Mouse (Mus musculus) stomach, embryonic 16.5 days (tissue): ENCODE data around the gene Xrcc1. TPM values are rescaled to one million over a fixed set of nuclear protein-coding genes. Genes with fewer than 3 reads are reported as not detected.

Experiments used
- ATAC-seq: fragments of 200-750 bp; cut with Nextera tagmentation; 2 replicates; pipeline ENCODE4 v1.8.0; 2017; ENCODE audit warnings: moderate number of reproducible peaks, moderate TSS enrichment; ENCODE audit not compliant: insufficient read depth, low FRiP score
- H3K27ac ChIP-seq: fragments of 300-500 bp; sonication (generic); 2 replicates; pipeline ENCODE4 v1.5.1; 2014; ENCODE audit warnings: low read length
- H3K27me3 ChIP-seq: fragments of 300-500 bp; sonication (generic); 2 replicates; pipeline ENCODE4 v1.6.1; 2014; ENCODE audit warnings: low read length, control low read depth, mixed read lengths; ENCODE audit not compliant: control insufficient read depth, insufficient read depth
- H3K36me3 ChIP-seq: fragments of 300-500 bp; sonication (generic); 2 replicates; pipeline ENCODE4 v1.6.1; 2014; ENCODE audit warnings: low read length; ENCODE audit not compliant: control insufficient read depth, insufficient read depth
- H3K4me1 ChIP-seq: fragments of 300-500 bp; sonication (generic); 2 replicates; pipeline ENCODE4 v1.6.1; 2014; ENCODE audit warnings: low read length, control low read depth, mixed read lengths; ENCODE audit not compliant: control insufficient read depth, insufficient read depth
- H3K4me2 ChIP-seq: fragments of 300-500 bp; sonication (generic); 2 replicates; pipeline ENCODE4 v1.6.1; 2014; ENCODE audit warnings: low read depth, low read length, mixed read lengths
- H3K4me3 ChIP-seq: fragments of 300-500 bp; sonication (generic); replicated peaks from 2 replicates; pipeline ENCODE4 v1.5.1; 2014; ENCODE audit warnings: mild to moderate bottlenecking, low read length
- H3K9ac ChIP-seq: fragments of 300-500 bp; sonication (generic); 2 replicates; pipeline ENCODE4 v1.6.1; 2014; ENCODE audit warnings: low read length
- H3K9me3 ChIP-seq: fragments of 300-500 bp; sonication (generic); replicated peaks from 2 replicates; pipeline ENCODE4 v1.6.1; 2016; ENCODE audit warnings: low read length, control low read depth; ENCODE audit not compliant: control insufficient read depth
- WGBS: fragments of 180-500 bp; shearing (Covaris S2); extraction: QIAGEN DNeasy Blood & Tissue Kit; methylation state at CpG from one replicate; pipeline ENCODE4 v1.1.7; 2014; 5-methylcytosine and 5-hydroxymethylcytosine counted together
- polyA plus RNA-seq: library from polyadenylated mRNA; unstranded; fragments of >200 nt; fragmentation: Nextera tagmentation; extraction: Ambion mirVana; gene quantifications from 2 replicates; pipeline ENCODE4 v1.2.1, GENCODE M21; 2015

Gene Xrcc1
- 91.4 and 114 TPM in 2 replicates for polyA plus RNA-seq

DNA sequence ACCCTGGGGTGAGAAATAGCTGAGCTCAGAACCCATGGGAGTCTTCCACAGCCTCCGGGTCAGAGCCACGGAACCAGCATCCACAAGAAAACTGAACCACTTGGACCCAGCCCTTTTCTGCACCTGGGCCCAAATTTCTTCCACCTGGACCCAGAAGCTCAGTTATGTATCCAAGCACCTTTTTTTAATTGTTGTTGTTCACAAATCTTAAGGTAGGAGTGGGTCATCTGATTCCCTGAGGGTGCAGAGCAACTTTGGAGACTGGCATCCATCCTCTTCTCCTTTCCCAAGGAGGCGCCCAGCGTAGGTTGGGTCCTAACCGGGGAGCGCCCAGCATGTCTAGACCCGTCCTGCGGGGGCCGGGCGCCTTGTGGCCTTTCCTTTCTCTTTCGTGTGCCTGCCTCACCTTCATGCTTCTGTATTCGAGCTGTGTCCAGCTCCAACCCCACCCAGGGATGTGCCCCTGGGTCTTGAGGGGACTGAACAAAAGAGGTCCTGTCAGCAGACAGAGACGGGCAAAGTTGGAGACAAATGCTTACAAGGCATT lies at the start of gene Xrcc1, which contains the start of gene Pinlyp:
Gene Xrcc1, plus strand, starts transcription at position 222 of the 547 bp plus-strand sequence.
Gene Pinlyp, minus strand, starts transcription at position 51 of the 547 bp plus-strand sequence.
- H3K4me3 ChIP-seq = peak within 1 kb of the TSS; percentile 89
- H3K27me3 ChIP-seq = no peaks in the 10 kb centered on the region
- H3K9me3 ChIP-seq = no peaks in the 10 kb centered on the region
- peak within 1 kb of the TSS; percentile 93 for H3K27ac ChIP-seq
- 0 out of 2 replicates have a peak, but pooled peaks have one; percentile 5 for ATAC-seq
- 37% methylated on average over 13 of the region's 13 CpGs for WGBS
- peaks cover 15% of the 10 kb centered on the region for H3K4me1 ChIP-seq
- peaks cover 3% of the 10 kb centered on the region; the same call in 1 of the 2 replicates for H3K36me3 ChIP-seq
- H3K9ac ChIP-seq = peak within 1 kb of the TSS; percentile 92
- H3K4me2 ChIP-seq = peak within 1 kb of the TSS; percentile 81

DNA sequence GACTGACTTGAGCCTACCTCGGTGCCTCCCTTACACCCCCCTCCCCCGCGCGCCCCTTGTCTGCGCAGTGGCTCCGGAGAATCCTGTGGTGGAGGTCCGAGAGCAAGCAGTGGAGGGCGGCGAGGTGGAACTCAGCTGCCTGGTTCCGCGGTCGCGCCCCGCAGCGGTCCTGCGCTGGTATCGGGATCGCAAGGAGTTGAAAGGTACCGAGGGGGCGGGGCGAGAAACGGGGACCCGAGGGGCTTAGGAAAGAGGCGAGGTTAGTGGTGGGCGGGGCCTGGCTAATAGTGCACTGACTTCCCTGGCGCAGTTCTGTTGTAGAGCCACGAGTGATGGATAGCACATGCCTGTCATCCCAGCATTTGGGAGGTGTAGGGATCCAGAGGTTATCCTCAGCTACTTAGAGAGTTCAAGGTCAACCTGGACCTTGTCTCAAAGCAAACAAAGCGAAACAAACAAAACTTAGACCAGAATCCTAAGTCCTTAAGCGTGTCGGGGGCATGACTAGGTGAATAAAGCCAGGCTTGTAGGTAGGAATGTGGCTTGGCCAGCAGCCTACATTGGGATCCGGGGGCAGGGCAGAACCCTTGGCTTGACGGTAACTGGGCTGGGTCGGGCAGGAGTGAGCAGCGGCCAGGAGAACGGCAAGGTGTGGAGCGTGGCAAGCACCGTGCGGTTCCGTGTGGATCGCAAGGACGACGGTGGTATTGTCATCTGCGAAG lies 46.1 kb upstream of the Xrcc1 start:
- WGBS = 9% methylated on average over 43 of the region's 43 CpGs
- Histone ChIP-seq H3K27me3 (peaks cover 22% of the 10 kb centered on the region), H3K9ac (peak overlapping the region; percentile 61), H3K9me3 (no peaks in the 10 kb centered on the region), H3K4me1 (peaks cover 12% of the 10 kb centered on the region), H3K4me2 (peak overlapping the region; percentile 58), H3K4me3 (peak overlapping the region; percentile 38), H3K36me3 (no peaks in the 10 kb centered on the region), H3K27ac (no peak overlapping the region)
- peak; percentile 41; the same call in 1 of the 2 replicates for ATAC-seq

DNA sequence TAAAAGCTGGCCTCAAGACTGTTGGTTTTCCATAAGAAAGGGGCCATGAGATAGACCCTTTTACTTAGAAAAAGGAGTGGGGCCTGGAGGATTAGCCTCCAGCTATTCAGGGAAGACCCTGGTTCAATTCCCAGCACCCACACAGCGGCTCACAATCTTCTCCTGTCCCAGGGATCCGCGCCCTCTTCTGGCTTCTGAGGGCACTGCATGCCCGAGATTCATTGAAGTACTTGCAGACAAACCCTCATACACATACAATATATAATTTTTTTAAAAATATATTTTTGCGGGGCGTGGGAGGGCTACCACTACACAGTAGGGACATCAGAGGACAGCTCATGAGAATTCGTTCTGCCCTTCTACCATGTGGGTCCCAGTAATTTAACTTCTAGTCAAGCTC lies 45.2 kb upstream of the Xrcc1 start:
- no peaks in the 10 kb centered on the region for H3K9me3 ChIP-seq
- peaks cover 20% of the 10 kb centered on the region for H3K4me1 ChIP-seq
- no peak overlapping the region for H3K9ac ChIP-seq
- H3K36me3 ChIP-seq = no peaks in the 10 kb centered on the region
- ATAC-seq = no peak
- no peak overlapping the region for H3K4me3 ChIP-seq
- WGBS = 34% methylated on average over 7 of the region's 7 CpGs
- no peak overlapping the region for H3K4me2 ChIP-seq
- H3K27ac ChIP-seq = no peak overlapping the region
- H3K27me3 ChIP-seq = peaks cover 22% of the 10 kb centered on the region

DNA sequence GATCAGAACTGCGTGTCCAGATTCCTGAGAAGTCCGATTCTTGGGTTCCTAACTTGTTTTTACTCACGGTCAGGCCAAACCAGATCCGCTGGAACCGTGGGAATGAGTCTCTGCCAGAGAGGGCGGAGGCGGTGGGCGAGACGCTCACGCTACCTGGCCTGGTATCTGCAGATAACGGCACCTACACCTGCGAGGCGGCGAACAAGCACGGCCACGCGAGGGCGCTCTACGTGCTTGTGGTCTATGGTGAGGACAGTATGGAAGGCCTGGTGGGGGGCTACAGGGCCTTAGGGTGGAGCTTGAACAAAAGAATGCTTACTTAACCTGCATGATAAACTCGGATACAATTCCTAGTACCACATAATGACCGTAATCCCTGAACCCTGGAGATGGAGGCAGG lies 44.6 kb upstream of the Xrcc1 start:
- H3K27me3 ChIP-seq = peaks cover 22% of the 10 kb centered on the region
- WGBS = 50% methylated on average over 21 of the region's 21 CpGs
- H3K9ac ChIP-seq = no peak overlapping the region
- ATAC-seq = no peak
- peaks cover 25% of the 10 kb centered on the region for H3K4me1 ChIP-seq
- H3K4me3 ChIP-seq = no peak overlapping the region
- H3K4me2 ChIP-seq = no peak overlapping the region
- no peaks in the 10 kb centered on the region for H3K9me3 ChIP-seq
- H3K36me3 ChIP-seq = no peaks in the 10 kb centered on the region
- H3K27ac ChIP-seq = no peak overlapping the region

DNA sequence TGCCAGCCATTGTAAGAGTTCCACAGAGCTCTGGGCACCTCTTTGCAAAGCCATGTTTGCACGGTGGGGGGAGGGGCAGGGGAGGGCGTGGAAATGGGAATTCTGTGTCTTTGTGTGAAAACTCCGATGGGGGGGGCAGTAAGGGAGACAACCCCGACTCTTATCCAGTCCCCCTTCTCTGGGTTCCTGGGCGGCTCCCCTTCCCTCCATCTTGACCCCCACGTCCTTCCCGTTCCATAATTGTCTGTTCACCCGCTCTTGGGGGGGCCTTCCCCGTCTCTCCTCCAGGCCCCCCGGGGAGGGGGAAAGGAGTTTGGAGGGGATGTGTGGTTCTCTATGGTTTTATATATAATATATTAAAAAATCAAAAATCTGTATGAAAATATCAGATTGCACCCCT lies 42.1 kb upstream of the Xrcc1 start:
- 14% methylated on average over 10 of the region's 10 CpGs for WGBS
- no peak for ATAC-seq

DNA sequence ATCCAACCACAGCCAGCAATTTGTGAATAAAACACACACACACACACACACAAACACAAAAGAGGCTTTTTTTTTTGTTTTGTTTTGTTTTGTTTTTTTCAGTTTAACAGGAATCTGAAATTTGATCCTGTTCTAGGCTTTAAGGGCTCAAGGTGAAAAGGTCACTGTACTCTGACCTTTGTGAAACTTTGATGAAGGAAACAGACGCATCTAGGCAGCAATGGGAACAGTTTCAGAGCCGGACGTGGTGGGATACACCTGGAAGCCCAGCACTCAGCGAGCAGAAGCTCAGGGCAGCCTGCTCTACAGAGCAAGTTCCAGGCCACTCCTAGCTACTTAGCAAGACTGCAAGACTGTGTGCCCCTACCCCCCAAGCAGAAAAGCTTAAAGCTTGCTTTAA lies 41.2 kb upstream of the Xrcc1 start:
- H3K27ac ChIP-seq = no peak overlapping the region
- no peaks in the 10 kb centered on the region for H3K9me3 ChIP-seq
- H3K9ac ChIP-seq = no peak overlapping the region
- H3K27me3 ChIP-seq = peaks cover 9% of the 10 kb centered on the region
- 0 out of 2 replicates have a peak overlapping the region, but pooled peaks have one; percentile 9 for H3K4me2 ChIP-seq
- H3K36me3 ChIP-seq = no peaks in the 10 kb centered on the region
- peaks cover 30% of the 10 kb centered on the region for H3K4me1 ChIP-seq
- ATAC-seq = no peak
- no peak overlapping the region for H3K4me3 ChIP-seq
- WGBS = 31% methylated on average over 4 of the region's 4 CpGs

More for the DNA sequence above, 42.1 kb upstream of the Xrcc1 start:
- Histone ChIP-seq H3K9ac (0 out of 2 replicates have a peak overlapping the region, but pooled peaks have one; percentile 28), H3K4me1 (peaks cover 30% of the 10 kb centered on the region), H3K27me3 (peaks cover 13% of the 10 kb centered on the region), H3K4me3 (no peak overlapping the region), H3K27ac (no peak overlapping the region), H3K4me2 (peak overlapping the region; percentile 21; the same call in 1 of the 2 replicates), H3K36me3 (no peaks in the 10 kb centered on the region), H3K9me3 (no peaks in the 10 kb centered on the region)

DNA sequence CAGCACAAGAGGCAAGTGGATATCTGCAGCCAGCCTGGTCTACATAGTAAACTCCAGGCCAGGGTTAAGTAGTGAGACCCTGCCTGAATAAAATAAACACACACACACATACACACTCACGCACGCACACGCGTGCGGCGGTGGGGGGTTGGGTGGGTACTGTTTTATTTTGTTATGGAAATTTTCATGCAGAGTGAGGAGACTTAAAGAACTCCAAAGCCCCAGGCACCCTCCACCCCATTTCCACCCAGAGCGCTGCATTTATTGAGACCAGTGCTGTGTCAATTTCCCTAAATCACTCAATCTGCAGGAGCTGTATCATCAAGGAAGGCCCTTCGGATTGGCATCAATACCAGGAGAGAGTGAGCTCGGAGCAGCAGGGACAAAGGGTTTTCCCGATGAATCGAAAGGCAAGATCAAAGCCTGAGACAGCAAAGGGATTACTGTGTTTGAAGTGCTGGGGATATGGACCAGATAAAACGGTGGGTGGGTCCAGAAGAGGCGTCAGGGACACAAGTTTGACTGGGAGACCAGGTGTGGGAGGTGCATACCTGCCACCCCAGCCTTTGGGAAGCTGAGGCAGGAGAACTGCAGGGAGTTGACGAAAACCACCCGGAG lies 40.5 kb upstream of the Xrcc1 start:
- Histone ChIP-seq H3K4me1 (peaks cover 23% of the 10 kb centered on the region), H3K27me3 (peaks cover 4% of the 10 kb centered on the region; the same call in 1 of the 2 replicates), H3K27ac (no peak overlapping the region), H3K9ac (no peak overlapping the region), H3K36me3 (no peaks in the 10 kb centered on the region), H3K4me3 (no peak overlapping the region), H3K4me2 (peak overlapping the region; percentile 91), H3K9me3 (no peaks in the 10 kb centered on the region)
- 27% methylated on average over 15 of the region's 15 CpGs for WGBS
- ATAC-seq = no peak

DNA sequence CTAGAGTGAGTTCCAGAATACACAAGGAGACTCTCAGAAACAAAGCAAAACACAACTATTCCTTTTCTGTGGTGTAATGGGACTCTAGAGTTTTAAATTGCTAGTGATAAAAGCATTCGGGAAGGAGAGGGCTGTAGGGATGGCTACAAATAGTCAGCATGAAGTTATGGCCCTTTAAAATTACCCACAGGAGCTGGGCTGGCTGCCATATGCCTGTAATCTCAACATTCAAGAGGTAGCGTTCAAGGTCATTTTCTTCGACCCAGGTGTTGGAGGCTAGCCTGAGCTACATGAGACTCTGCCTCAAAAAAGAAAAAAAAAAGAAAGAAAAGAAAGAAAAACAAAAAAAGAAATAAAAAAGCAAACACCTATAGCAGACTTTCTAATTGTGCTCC lies 40.0 kb upstream of the Xrcc1 start:
- peak overlapping the region; percentile 99; the same call in 1 of the 2 replicates for H3K27ac ChIP-seq
- H3K4me3 ChIP-seq = peak overlapping the region; percentile 81
- peak overlapping the region; percentile 99; the same call in 1 of the 2 replicates for H3K9ac ChIP-seq

DNA sequence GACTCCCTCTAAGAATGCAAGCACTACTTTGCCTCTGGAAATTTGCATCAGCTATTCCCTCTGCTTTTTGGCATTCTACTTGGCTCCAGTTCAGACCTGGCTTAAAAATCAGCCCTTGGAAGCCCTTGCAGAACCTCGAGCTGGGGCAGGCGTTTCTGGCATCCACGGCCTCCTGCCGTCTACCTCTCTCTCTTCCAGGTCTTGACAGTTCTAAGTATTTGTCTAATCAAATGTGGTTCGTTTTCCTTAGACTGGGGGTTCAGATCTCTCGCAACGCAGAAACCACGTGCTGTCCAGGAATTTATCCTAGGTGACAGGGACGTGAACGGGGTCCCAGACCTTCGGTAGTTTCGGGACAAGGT lies 39.6 kb upstream of the Xrcc1 start:
- Histone ChIP-seq H3K9ac (peak overlapping the region; percentile 99), H3K36me3 (no peaks in the 10 kb centered on the region), H3K4me1 (peaks cover 22% of the 10 kb centered on the region), H3K27ac (peak overlapping the region; percentile 99), H3K4me2 (peak overlapping the region; percentile 91), H3K27me3 (0 out of 2 replicates have a peak, but pooled peaks cover 2% of the 10 kb centered on the region), H3K4me3 (peak overlapping the region; percentile 81), H3K9me3 (no peaks in the 10 kb centered on the region)
- WGBS = 2% methylated on average over 12 of the region's 12 CpGs
- ATAC-seq = no peak

More for the DNA sequence above, 40.0 kb upstream of the Xrcc1 start:
- no peak for ATAC-seq
- H3K4me2 ChIP-seq = peak overlapping the region; percentile 91
- 16% methylated on average over 3 of the region's 3 CpGs for WGBS
- H3K4me1 ChIP-seq = peaks cover 22% of the 10 kb centered on the region
- H3K9me3 ChIP-seq = no peaks in the 10 kb centered on the region
- no peaks in the 10 kb centered on the region for H3K36me3 ChIP-seq
- 0 out of 2 replicates have a peak, but pooled peaks cover 2% of the 10 kb centered on the region for H3K27me3 ChIP-seq
